Mouse (Mus musculus): Measurements from ENCODE around the gene Cyp26a1.

DNA sequence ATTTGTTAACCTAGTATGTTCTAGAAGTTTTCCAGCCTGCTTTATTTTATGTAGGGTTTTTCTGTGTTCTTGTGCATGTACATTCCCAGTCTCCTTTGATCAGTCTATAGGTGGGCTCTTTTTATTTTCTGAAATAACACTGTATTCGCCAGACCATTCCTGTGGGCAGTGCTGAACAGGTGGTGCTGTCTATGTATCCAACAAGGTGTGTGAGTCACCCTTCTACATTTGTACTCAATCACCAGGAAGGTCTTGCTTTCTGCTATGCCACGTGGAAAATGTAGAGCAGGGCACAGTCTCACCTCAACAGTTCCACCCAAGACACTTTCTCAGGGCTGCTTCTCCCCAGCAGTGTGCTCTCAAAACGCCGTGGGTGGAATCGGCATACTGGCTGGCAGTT, 28.9 kb upstream of the Cyp26a1 start:
- no peak for TF ChIP-seq POLR2A (IDR thresholded peaks at IDR 0.05; ENCODE audit: control insufficient read depth, extremely low read depth, insufficient read depth, low read length, poor library complexity)
- TF ChIP-seq CTCF (IDR thresholded peaks at IDR 0.05; ENCODE audit: borderline replicate concordance, control insufficient read depth, extremely low read depth, insufficient read depth, low read length, poor library complexity), result no peak
